Mouse (Mus musculus) heart, postnatal 36 days (tissue): ENCODE results near the gene Hist1h2bn. TPM values are rescaled to one million over a fixed set of nuclear protein-coding genes. Genes with fewer than 3 reads are reported as not detected.
"Not testable (repeated sequence)": the region's sequence is repeated elsewhere in the genome, so short reads cannot be mapped to it uniquely, and the experiment has no call there.

Experiments used
- DNase-seq, 2 experiments: peaks; one replicate each; pipeline ENCODE4 v3.0.0; 2021 to 2022
- intact Hi-C: fragments of 180-260 bp; cut with DNase I; formaldehyde crosslinking; loops from one replicate; pipeline ENCODE4 v1.15.1; 2025
- total RNA-seq, 2 experiments: library from RNA; stranded (reverse); gene quantifications; 2 replicates each; pipeline ENCODE4 v1.2.3; 2021

The Hist1h2bn gene
- total RNA-seq, 2 experiments from 2014 or later = 11.8 to 13.3 TPM

- intact Hi-C loops = loop anchor here (10.0 kb wide), 5 partner anchors 55 to 1905 kb away; partner anchors contain the start of genes Hist1h2ac, Hist1h2ai, Hist1h2ap and Hist1h2bc
- peak; percentile 42 to 64 for DNase-seq
These were observed 26.1 kb downstream of the Hist1h2bn start, which contains the start of gene Hist1h1b for GRCm38 (mm10) chr13:21779767-21780731. Gene Hist1h1b (minus strand): TSS chr13:21780625.

GRCm38 (mm10) chr13:21781021-21781555, 27.2 kb downstream of the Hist1h2bn start:
- no peak for DNase-seq
- intact Hi-C loops = loop anchor here (10.0 kb wide), 5 partner anchors 54 to 1904 kb away; partner anchors contain the start of genes Hist1h2ac, Hist1h2ai, Hist1h2ap and Hist1h2bc

- intact Hi-C loops = loop anchor here (10.0 kb wide), 5 partner anchors 53 to 1903 kb away; partner anchors contain the start of genes Hist1h2ac, Hist1h2ai, Hist1h2ap and Hist1h2bc
- no peak for DNase-seq
These were observed 27.7 kb downstream of the Hist1h2bn start for GRCm38 (mm10) chr13:21781639-21782038.

DNA sequence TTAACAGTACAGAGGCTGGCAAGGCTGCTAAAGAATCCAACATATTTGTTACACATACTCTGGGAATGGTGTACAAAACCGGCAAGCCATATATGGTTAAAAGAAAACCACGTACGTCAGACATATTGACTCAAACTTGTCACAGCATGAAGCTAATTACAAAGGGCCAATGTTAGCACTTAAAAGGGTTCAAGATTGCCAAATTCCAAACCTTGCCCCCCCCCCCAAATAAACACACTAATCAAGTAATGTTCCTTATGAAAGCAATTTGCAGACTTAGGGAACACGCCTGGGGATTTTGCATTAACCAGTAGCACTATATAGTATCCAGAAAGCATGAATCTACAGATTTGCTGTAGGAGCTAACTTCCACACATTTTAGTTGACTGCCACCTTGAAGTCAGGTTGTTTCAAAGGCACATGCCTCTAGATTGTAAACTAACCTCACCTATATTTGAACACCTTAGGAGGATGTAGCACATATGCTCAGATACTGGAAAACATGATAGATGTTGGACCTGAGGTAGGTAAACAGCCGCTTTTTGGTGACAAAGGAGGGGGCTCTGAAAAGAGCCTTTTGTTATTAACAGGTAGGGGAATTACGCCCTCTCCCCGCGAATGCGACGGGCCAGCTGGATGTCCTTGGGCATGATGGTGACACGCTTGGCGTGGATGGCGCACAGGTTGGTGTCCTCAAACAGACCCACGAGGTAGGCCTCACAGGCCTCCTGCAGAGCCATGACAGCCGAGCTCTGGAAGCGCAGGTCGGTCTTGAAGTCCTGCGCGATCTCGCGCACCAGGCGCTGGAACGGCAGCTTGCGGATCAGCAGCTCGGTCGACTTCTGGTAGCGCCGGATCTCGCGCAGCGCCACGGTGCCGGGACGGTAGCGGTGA, 28.7 kb downstream of the Hist1h2bn start:
- intact Hi-C loops = loop anchor here (10.0 kb wide), 5 partner anchors 52 to 1902 kb away; partner anchors contain the start of genes Hist1h2ac, Hist1h2ai, Hist1h2ap and Hist1h2bc

GRCm38 (mm10) chr13:21783255-21783617, 29.3 kb downstream of the Hist1h2bn start, which contains the start of gene Hist1h3i:
Gene Hist1h3i (minus strand): TSS chr13:21783370.
- intact Hi-C loops = loop anchor here (10.0 kb wide), 5 partner anchors 52 to 1902 kb away; partner anchors contain the start of genes Hist1h2ac, Hist1h2ai, Hist1h2ap and Hist1h2bc
- peak; percentile 17 to 68 for DNase-seq

More for the DNA sequence above, 28.7 kb downstream of the Hist1h2bn start:
- peak in 1 of 2 experiments; percentile 25 for DNase-seq

DNA sequence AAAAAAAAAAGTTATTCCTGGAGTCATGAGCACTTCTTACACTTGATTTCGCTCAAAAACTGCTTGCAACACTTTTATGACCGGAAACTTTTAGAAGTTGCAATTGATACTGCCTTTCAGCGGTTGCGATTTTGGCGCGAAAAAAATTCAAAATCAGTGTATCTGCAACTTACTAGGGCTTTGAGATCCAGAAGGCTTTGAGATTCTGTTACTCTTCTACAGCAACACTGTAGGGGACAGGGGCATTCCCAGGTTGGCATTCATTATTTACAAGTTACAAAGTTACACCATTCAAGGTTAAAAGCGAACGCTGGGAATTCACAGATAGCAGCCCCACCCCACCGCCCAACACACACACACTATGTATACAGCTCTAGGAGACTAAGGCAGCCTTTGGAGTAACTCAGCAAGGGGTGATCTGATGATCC, 29.8 kb downstream of the Hist1h2bn start:
- intact Hi-C loops = loop anchor here (10.0 kb wide), 5 partner anchors 51 to 1901 kb away; partner anchors contain the start of genes Hist1h2ac, Hist1h2ai, Hist1h2ap and Hist1h2bc
- peak in 1 of 2 experiments; percentile 11 for DNase-seq

- intact Hi-C loops = loop anchor here (10.0 kb wide), 5 partner anchors 50 to 1900 kb away; partner anchors contain the start of genes Hist1h2ac, Hist1h2ai, Hist1h2ap and Hist1h2bc
- no peak for DNase-seq
These were observed 30.4 kb downstream of the Hist1h2bn start for GRCm38 (mm10) chr13:21784311-21784710.

DNA sequence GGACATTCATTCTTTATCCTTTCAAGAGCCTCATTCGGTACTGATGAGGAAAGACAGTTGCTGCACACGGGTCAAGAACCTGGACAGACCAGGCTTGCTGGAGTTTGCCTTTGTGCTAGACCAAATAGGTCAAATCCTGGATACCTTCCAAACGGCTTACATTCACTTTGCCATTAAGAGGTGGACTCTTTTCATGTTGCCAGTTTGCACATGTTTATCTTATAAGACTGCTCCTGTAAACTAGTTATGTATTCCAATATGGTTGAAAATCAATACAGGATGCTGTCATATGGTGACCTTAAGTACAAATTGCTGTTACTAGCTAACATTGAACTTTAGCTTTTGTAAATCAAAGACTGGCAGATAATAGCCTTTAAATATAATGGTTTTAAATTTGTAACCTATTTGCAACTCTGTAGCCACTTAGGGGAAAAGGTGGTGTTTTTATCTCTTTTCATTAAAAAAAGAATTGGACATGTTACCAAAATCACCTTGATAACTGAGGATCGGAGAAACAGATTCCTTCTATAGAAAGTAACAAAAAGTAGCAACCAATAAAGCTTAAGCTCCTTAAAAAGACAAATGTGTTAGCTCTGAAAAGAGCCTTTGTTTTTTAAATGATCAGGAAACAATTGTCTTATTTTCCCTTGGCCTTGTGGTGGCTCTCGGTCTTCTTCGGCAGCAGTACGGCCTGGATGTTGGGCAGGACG, 32.4 kb downstream of the Hist1h2bn start:
- DNase-seq = no peak

DNA sequence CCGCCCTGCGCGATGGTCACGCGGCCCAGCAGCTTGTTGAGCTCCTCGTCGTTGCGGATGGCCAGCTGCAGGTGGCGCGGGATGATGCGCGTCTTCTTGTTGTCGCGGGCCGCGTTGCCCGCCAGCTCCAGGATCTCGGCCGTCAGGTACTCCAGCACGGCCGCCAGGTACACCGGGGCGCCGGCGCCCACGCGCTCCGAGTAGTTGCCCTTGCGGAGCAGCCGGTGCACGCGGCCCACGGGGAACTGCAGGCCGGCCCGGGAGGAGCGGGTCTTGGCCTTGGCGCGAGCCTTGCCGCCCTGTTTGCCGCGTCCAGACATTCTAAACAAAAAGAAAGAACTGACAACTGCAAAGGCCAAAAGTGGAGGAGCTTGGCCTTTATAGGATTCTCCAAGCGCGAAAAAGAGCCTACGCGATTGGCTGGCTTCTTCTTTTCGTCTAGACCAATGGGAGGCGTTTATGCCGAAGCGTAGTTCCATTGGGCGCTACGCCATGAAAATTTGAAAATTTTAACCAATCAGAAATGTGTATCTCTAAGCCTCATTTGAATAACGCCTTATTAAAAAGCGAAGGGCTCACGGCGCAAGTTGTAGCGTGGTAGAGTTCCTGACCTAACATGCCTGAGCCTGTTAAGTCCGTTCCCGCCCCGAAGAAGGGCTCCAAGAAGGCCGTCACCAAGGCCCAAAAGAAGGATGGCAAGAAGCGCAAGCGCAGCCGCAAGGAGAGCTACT, 33.1 kb downstream of the Hist1h2bn start, which contains the start of the genes Hist1h2an and Hist1h2bp:
Hist1h2an (minus strand) TSS at position 320 of the 731 bp plus-strand sequence.
Hist1h2bp (plus strand) TSS at position 563 of the 731 bp plus-strand sequence.
- intact Hi-C loops = loop anchor here (10.0 kb wide), 5 partner anchors 48 to 1898 kb away; partner anchors contain the start of genes Hist1h2ac, Hist1h2ai, Hist1h2ap and Hist1h2bc
- peak; percentile 77 to 86 for DNase-seq

More for the DNA sequence above, 32.4 kb downstream of the Hist1h2bn start:
- intact Hi-C loops = loop anchor here (10.0 kb wide), 5 partner anchors 48 to 1898 kb away; partner anchors contain the start of genes Hist1h2ac, Hist1h2ai, Hist1h2ap and Hist1h2bc

DNA sequence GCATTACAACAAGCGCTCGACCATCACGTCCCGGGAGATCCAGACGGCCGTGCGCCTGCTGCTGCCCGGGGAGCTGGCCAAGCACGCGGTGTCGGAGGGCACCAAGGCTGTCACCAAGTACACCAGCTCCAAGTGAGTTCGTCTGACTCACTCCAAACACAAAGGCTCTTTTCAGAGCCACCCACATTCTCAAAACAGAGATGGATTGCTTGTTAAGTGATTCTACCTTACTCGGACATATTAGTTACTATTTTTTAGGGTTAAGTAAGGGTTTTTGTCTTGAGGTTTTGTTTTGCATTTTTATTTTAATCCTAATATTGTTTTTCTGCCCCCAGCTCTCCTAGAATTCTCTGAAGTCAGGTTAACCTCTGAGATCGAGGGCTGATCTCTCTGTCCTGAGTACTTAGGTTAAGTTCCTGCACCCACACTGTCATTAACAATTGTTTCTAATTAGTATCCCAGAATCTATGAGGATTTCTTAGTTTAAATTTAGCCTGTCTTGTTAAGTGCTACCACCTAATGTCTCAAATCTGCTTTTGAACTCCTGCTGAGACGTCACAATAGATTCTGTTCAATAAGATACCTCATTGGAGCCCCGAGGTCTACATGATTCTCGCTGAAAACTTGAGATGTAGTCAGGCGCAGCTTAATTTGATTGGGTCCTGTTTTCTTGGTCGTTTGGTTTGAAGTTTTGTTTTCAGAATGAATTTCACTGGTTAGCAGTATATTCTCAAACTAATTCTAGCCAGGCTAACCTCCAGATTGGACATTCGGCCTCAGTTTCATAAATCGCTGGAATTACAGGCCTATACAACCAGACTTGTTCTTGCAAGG, 34.1 kb downstream of the Hist1h2bn start:
- DNase-seq = no peak

DNA sequence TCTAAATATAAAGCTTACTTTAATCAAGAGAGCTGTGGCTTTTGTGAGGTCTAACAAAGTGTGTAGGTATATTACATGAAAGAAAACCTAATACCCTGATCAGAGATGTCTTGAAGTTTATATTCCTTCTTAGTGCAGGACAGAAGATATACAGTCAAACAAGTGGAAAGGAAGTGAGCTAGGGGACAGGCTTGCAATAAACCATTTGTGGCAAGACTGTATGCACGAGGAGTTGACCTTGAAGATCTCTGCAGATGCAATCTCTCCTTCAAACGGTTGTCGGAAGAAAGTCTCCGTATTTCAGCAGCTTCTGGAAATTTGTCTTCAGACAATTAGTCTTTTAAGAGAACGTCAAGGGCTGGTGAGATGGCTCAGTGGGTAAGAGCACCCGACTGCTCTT, 36.0 kb downstream of the Hist1h2bn start:
- DNase-seq = no peak
- intact Hi-C loops = loop anchor here (10.0 kb wide), 5 partner anchors 45 to 1895 kb away; partner anchors contain the start of genes Hist1h2ac, Hist1h2ai, Hist1h2ap and Hist1h2bc

More for the DNA sequence above, 34.1 kb downstream of the Hist1h2bn start:
- intact Hi-C loops = loop anchor here (10.0 kb wide), 5 partner anchors 47 to 1897 kb away; partner anchors contain the start of genes Hist1h2ac, Hist1h2ai, Hist1h2ap and Hist1h2bc

DNA sequence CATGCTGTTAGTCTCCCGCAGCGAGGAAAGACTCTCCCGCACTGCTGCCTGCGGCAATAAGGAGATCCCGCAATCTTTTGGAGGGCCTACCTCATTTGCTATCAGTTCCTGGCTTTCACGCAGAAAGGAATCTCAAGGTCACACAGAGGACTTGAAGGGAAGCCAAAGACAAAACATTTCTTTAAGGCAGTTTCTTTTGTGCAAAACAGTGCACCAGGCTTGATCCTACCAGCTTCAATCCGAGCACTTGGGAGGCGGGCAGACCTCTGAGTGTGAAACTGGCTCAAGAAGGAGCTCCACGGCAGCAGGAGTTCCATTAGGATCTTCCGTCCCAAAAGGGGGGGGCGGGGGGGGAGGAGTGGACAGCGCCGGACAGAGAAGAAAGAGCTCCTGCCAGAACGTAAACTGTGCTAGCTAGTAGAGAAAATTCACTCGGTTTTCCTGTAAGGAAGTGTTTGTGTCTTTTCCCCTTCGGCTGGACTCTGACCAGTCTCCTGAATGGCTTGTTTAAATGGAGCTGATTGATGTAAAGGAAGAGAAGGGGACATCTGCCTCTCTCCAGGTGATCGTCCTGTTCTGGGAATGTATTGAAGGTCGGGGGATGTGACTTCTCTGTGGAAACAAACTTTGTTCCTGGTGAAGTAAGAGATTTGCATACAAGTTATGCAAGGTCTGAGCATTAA, 36.8 kb downstream of the Hist1h2bn start:
- intact Hi-C loops = no loop called here
- DNase-seq = no peak

GRCm38 (mm10) chr13:21795584-21795983, 41.7 kb downstream of the Hist1h2bn start:
- no peak for DNase-seq
- intact Hi-C loops = no loop called here

GRCm38 (mm10) chr13:21797163-21797562, 43.2 kb downstream of the Hist1h2bn start:
- intact Hi-C loops = not testable (repeated sequence)

DNA sequence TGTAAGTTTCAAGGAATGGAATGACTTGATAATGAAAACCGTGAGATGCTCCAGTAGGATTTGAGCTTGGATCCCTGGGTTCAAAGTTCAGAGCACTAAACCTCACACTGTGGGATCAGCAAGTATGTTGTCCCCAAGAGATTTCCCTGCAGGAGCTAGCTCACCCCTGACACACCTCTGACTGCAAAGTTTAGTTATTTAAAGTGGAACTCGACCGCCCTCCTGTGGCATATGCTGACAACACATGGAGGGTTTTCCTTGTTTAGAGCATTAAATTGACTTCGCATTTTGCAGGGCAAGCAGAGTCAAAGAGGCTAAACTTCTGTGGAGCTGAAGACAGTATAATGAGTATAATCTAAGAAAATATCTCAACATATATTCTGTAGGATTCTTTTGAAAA, 49.1 kb downstream of the Hist1h2bn start:
- intact Hi-C loops, DNase-seq: not testable (repeated sequence)

More at GRCm38 (mm10) chr13:21797163-21797562, 43.2 kb downstream of the Hist1h2bn start:
- DNase-seq = not testable (repeated sequence)
